Comparison of ENCODE assay signal across 8 mouse cellular contexts in genomic region chr7:46710390-46710844, GRCm38 (mm10). TPM values are rescaled to one million over a fixed set of nuclear protein-coding genes. Genes with fewer than 3 reads are reported as not detected.
DNase-seq lines count a peak whose midpoint lies in the region; ATAC-seq and TF ChIP-seq lines count a peak whose summit lies in the region.

Saal1 (minus strand) TSS chr7:46710680.

- 2% methylated on average over 38 of the region's 38 CpGs for WGBS in forebrain, postnatal 0 days
- WGBS in lung, embryonic 16.5 days: under 1% methylated on average over 38 of the region's 38 CpGs

- H3K4me3 ChIP-seq in G1E (ENCODE audit: low read depth, low read length): peak within 1 kb of the TSS; percentile 97
- H3K4me3 ChIP-seq in forebrain, postnatal 0 days (ENCODE audit: low read depth, low read length): peak within 1 kb of the TSS; percentile 80
- H3K4me3 ChIP-seq in lung, embryonic 16.5 days (ENCODE audit: low read length): peak within 1 kb of the TSS; percentile 82

- TF ChIP-seq CTCF in G1E (IDR thresholded peaks at IDR 0.05; ENCODE audit: low read depth, low read length): peak; percentile 14; the same call in 1 of the 2 replicates
- peak; percentile 98 for TF ChIP-seq CTCF in forebrain, postnatal 0 days (IDR thresholded peaks at IDR 0.05; ENCODE audit: low read depth)

- H3K9me3 ChIP-seq in G1E (replicated peaks): no peaks in the 10 kb centered on the region
- no peaks in the 10 kb centered on the region for H3K9me3 ChIP-seq in forebrain, postnatal 0 days (ENCODE audit: low read length)
- no peaks in the 10 kb centered on the region for H3K9me3 ChIP-seq in lung, embryonic 16.5 days (ENCODE audit: control insufficient read depth, low read length)

- peak within 1 kb of the TSS; percentile 91 for H3K9ac ChIP-seq in forebrain, postnatal 0 days
- peak within 1 kb of the TSS; percentile 94 for H3K9ac ChIP-seq in lung, embryonic 16.5 days (ENCODE audit: low read length)

- peak; percentile 59 for DNase-seq in G1E (ENCODE audit: low spot score)
- DNase-seq in cerebellum, adult 18-20 months: peak; percentile 82 to 91
- peak; percentile 95 for DNase-seq in forebrain, postnatal 0 days
- peak; percentile 93 for DNase-seq in heart, postnatal 4 days
- peak; percentile 39 to 73 for DNase-seq in layer of hippocampus, adult 8-10 months (ENCODE audit: low spot score in 2 of 2)
- peak; percentile 78 for DNase-seq in ovary, postnatal 10 days (ENCODE audit: low spot score)
- DNase-seq in thymus, postnatal 10 days (ENCODE audit: low spot score in 2 of 2): peak; percentile 82 to 95

- ATAC-seq in G1E (ENCODE audit: extremely low read depth, insufficient number of reproducible peaks, low FRiP score, poor library complexity, severe bottlenecking): peak; percentile 59
- ATAC-seq in forebrain, postnatal 0 days: peak; percentile 98
- ATAC-seq in lung, embryonic 16.5 days (ENCODE audit: low read depth): peak; percentile 97

- peak within 1 kb of the TSS; percentile 47 for H3K4me2 ChIP-seq in forebrain, postnatal 0 days (ENCODE audit: low read depth)
- H3K4me2 ChIP-seq in lung, embryonic 16.5 days (ENCODE audit: low read depth, low read length): peak within 1 kb of the TSS; percentile 64

- no peaks in the 10 kb centered on the region for H3K27me3 ChIP-seq in G1E (ENCODE audit: insufficient read depth, low read length)
- no peaks in the 10 kb centered on the region for H3K27me3 ChIP-seq in forebrain, postnatal 0 days (ENCODE audit: insufficient read depth, low read length)
- H3K27me3 ChIP-seq in lung, embryonic 16.5 days (ENCODE audit: control insufficient read depth, insufficient read depth, low read depth, low read length): no peaks in the 10 kb centered on the region

- H3K4me1 ChIP-seq in G1E (ENCODE audit: insufficient read depth, low read depth, low read length): peaks cover 41% of the 10 kb centered on the region
- H3K4me1 ChIP-seq in forebrain, postnatal 0 days (ENCODE audit: insufficient read depth): peaks cover 7% of the 10 kb centered on the region
- peaks cover 7% of the 10 kb centered on the region for H3K4me1 ChIP-seq in lung, embryonic 16.5 days (replicated peaks; ENCODE audit: control insufficient read depth, insufficient read depth, low read length)

- peak within 1 kb of the TSS; percentile 88 for H3K27ac ChIP-seq in forebrain, postnatal 0 days (ENCODE audit: low read depth, low read length)
- H3K27ac ChIP-seq in lung, embryonic 16.5 days (ENCODE audit: low read length): peak within 1 kb of the TSS; percentile 67

- peaks cover 29% of the 10 kb centered on the region for H3K36me3 ChIP-seq in G1E (replicated peaks)
- peaks cover 18% of the 10 kb centered on the region for H3K36me3 ChIP-seq in forebrain, postnatal 0 days (ENCODE audit: insufficient read depth)
- peaks cover 12% of the 10 kb centered on the region for H3K36me3 ChIP-seq in lung, embryonic 16.5 days (ENCODE audit: control insufficient read depth, insufficient read depth, low read length)

RNA-seq across cellular contexts. Expression of gene Saal1, which starts in this region (rescaled TPM):
- total RNA-seq in G1E (2014; fragmentation: Nextera tagmentation): 34.4 and 48.6 TPM in 2 replicates
- 23.9 and 28.1 TPM in 2 replicates for total RNA-seq in G1E (2017)
- polyA plus RNA-seq in G1E (2012): 4.4 and 4.6 TPM in 2 replicates
- 14.3 and 16.2 TPM in 2 replicates for total RNA-seq in forebrain, postnatal 0 days (2014; rRNA removed)
- 13.3 and 14.4 TPM in 2 replicates for polyA plus RNA-seq in forebrain, postnatal 0 days (2015; fragmentation: Nextera tagmentation; extraction: Ambion mirVana)
- 1 to 10 TPM; 9.2 to 9.9 TPM for total RNA-seq in heart, postnatal 4 days (2021)
- total RNA-seq in layer of hippocampus, adult 8-10 months (2022): 10 to 100 TPM; 10.8 to 12.7 (median 11.2) TPM
- 29.4 and 29.8 TPM in 2 replicates for polyA plus RNA-seq in lung, embryonic 16.5 days (2015; fragmentation: Nextera tagmentation; extraction: Ambion mirVana)

Comparison
In these comparisons a context has a peak if more than half of its experiments do, and no peak if none do; other contexts are left out.
1. Peak in every context shown above with its lines: DNase-seq, ATAC-seq, H3K4me3 ChIP-seq and H3K27ac ChIP-seq.